Mouse (Mus musculus) bone marrow, adult 2 months (tissue): Measurements from ENCODE around the gene Vps13d.

Experiments
- CTCF ChIP-seq: fragments of 200-500 bp; IDR thresholded peaks from 2 replicates; pipeline ENCODE4 v1.5.1; 2011; ENCODE audit warnings: low read length, control low read depth; ENCODE audit not compliant: control insufficient read depth, insufficient read depth
- POLR2A ChIP-seq: fragments of 200-500 bp; IDR thresholded peaks from 2 replicates; pipeline ENCODE4 v1.6.1; 2011; ENCODE audit warnings: low read depth, mild to moderate bottlenecking, control low read depth, low read length, borderline replicate concordance; ENCODE audit not compliant: control insufficient read depth

DNA sequence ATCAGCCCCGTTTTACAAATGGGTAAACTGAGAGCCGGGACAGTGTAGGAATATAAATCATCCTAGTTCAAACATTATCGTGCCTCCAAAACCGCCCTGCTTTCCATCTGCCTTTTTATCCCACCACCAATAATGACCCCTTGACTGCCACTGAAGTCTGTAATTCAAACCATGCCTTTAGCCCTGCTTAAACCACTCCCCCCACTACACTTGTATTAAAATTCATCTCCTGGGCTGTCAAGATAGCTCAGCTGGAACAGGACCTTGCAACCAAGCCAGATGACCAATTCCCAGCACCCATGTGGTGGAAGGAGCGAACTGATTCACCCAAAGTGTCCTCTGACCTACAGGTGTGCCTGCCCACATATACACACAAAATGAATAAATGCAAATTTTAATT is 367 bp upstream of the Vps13d start:
- TF ChIP-seq POLR2A (no peak), CTCF (no peak)
